Mouse (Mus musculus) small intestine, adult 2 months (tissue): ENCODE results near the gene Junb.

Experiments used
- CTCF ChIP-seq: fragments of 200-500 bp; IDR thresholded peaks from 2 replicates; pipeline ENCODE4 v1.5.1; 2012; ENCODE audit warnings: low read depth, mild to moderate bottlenecking, control low read depth, inconsistent platforms, low read length, moderate library complexity, mixed read lengths; ENCODE audit not compliant: insufficient replicate concordance, insufficient read length; ENCODE audit errors: extremely low read depth
- POLR2A ChIP-seq: fragments of 200-500 bp; IDR thresholded peaks from 2 replicates; pipeline ENCODE4 v1.6.1; 2012; ENCODE audit warnings: low read depth, mild to moderate bottlenecking, control low read depth, inconsistent platforms, low read length, moderate library complexity

DNA sequence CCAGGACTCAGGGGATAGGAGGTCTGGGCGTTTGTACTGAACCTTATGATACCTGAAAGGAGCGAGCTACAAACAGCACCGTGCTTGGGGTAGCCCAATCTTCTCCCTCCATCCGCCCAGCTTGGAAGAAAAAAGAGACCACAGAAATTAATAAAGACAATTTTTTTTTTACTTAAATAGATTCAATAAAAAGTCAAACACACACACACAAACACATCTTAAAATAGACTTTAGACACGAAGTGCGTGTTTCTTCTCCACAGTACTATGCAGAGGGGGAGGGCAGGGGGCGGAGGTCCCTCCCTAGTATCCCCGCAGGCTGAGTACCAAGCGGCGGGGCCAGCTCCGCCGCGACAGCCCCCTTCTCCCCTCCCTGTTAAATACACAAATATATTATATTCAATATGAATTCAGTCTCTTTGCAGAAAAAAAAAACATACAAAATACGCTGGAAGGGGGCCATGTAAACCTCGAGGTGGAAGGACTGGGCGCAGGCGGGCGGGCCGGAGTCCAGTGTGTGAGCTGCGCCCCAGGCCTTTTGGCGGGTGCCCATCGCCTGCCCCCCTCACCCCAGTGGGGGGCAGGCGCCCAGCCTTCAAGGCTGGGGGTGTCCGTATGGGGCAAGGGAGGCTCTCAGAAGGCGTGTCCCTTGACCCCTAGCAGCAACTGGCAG, 1.6 kb downstream of the Junb start:
- TF ChIP-seq CTCF (no peak), POLR2A (no peak)
